Mouse (Mus musculus): ENCODE results near the gene Tmem121. TPM values are rescaled to one million over a fixed set of nuclear protein-coding genes. Genes with fewer than 3 reads are reported as not detected.
A peak's percentile ranks its signal among the peaks of the same experiment; 100 is the strongest.

The Tmem121 gene
- polyA plus RNA-seq, 1 experiment from 2014 or later = 44.9 TPM

DNA sequence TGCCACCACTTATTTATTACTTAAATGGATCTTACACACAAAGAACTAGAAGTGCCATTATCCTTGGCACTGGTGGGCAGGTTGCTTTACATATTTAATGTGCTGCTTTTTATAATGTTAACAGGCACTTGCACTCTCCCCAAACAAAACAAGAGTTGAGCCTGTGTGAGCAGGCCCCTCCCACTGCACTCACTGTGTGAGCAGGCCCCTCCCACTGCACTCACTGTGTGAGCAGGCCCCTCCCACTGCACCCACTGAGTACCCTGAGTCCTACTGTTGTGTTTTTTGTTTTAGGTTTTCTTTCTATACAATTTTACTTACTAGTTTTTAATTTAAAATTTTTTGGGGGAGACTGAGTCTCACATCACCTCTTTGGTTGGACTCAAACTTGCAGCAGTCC lies 16.3 kb downstream of the Tmem121 start:
- H3K9ac ChIP-seq = no peak overlapping the region
- no peaks in the 10 kb centered on the region for H3K9me3 ChIP-seq
- H3K36me3 ChIP-seq (replicated peaks) = no peaks in the 10 kb centered on the region
- H3K4me2 ChIP-seq = no peak overlapping the region
- no peak overlapping the region for H3K4me3 ChIP-seq
- ATAC-seq (replicated peaks) = no peak
- H3K27me3 ChIP-seq (replicated peaks) = no peaks in the 10 kb centered on the region
- H3K27ac ChIP-seq = no peak overlapping the region
- H3K4me1 ChIP-seq = no peaks in the 10 kb centered on the region

- no peak for ATAC-seq (replicated peaks)
- H3K4me3 ChIP-seq = no peak overlapping the region
These were observed 17.8 kb downstream of the Tmem121 start for GRCm38 (mm10) chr12:113203522-113203921.

GRCm38 (mm10) chr12:113205251-113205942 lies 19.7 kb downstream of the Tmem121 start:
- H3K9me3 ChIP-seq = no peaks in the 10 kb centered on the region
- no peak for ATAC-seq (replicated peaks)
- 88% methylated on average over 7 of the region's 7 CpGs for WGBS
- no peak overlapping the region for H3K27ac ChIP-seq
- no peaks in the 10 kb centered on the region for H3K4me1 ChIP-seq
- no peaks in the 10 kb centered on the region for H3K27me3 ChIP-seq (replicated peaks)
- H3K9ac ChIP-seq = no peak overlapping the region
- H3K4me2 ChIP-seq = no peak overlapping the region
- H3K4me3 ChIP-seq = no peak overlapping the region
- H3K36me3 ChIP-seq (replicated peaks) = no peaks in the 10 kb centered on the region

More at GRCm38 (mm10) chr12:113203522-113203921, 17.8 kb downstream of the Tmem121 start:
- H3K4me1 ChIP-seq = no peaks in the 10 kb centered on the region
- H3K9me3 ChIP-seq = no peaks in the 10 kb centered on the region
- H3K27ac ChIP-seq = no peak overlapping the region
- H3K4me2 ChIP-seq = no peak overlapping the region
- 74% methylated on average over 7 of the region's 7 CpGs for WGBS
- H3K9ac ChIP-seq = no peak overlapping the region
- no peaks in the 10 kb centered on the region for H3K36me3 ChIP-seq (replicated peaks)
- H3K27me3 ChIP-seq (replicated peaks) = no peaks in the 10 kb centered on the region

DNA sequence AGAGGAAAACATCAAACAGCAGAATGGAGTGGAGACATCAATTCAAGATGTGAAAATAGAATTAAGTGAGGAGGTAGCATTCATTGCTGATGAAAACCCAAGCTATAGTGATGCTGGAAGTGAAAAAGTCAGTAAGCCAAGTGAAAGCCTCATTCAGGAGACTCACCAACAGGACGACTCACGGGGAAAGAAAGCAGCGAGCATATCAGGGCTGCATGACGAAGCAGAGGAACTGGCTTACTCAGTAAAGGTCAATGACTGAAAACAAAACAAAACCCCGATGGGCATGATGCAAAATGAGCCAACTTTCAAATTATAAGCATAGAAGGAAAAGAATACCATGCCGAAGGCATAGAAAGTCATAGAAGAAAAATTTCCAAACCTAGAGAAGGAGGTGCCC lies 22.0 kb downstream of the Tmem121 start:
- no peak overlapping the region for H3K9ac ChIP-seq
- WGBS = 81% methylated on average over 6 of the region's 6 CpGs
- no peaks in the 10 kb centered on the region for H3K27me3 ChIP-seq (replicated peaks)
- no peaks in the 10 kb centered on the region for H3K9me3 ChIP-seq
- no peak overlapping the region for H3K27ac ChIP-seq
- no peak overlapping the region for H3K4me3 ChIP-seq
- ATAC-seq (replicated peaks) = no peak
- H3K4me2 ChIP-seq = no peak overlapping the region
- H3K36me3 ChIP-seq (replicated peaks) = no peaks in the 10 kb centered on the region
- H3K4me1 ChIP-seq = no peaks in the 10 kb centered on the region

DNA sequence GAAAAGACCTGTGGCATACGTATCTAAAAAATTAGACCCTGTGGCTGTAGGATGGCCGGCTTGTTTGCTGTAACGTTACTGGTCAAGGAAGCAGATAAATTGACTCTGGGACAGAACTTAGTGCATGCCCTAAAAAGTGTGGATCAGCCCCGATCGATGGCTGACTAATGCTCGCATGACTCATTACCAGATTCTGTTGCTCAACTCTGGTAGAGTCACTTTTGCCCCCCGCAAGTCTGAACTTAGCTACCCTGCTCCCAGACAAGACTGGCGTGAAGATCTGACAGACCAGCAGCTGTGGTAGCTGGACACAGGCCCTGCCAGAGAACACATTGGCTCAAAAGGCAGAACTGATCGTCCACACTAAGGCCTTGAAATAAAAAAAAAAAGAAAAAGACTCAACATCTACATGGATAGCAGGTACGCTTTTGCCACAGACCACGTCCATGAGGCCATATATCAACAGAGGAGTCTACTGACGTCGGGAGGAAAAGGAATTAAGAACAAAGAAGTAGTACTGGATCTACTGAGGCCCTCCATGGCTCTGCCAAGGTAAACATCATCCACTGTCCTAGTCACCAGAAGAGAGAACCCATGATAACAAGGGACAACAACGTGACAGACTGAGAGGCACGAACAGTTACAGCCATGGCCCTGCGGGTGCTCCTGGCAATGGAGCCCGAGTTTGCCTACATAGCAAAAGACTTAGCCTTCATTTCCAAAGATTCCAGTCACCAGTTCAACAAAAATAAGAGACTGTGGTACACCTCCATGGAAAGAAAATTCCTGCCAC lies 25.1 kb downstream of the Tmem121 start:
- Histone ChIP-seq H3K36me3 (replicated peaks) (no peaks in the 10 kb centered on the region), H3K9ac (no peak overlapping the region), H3K4me3 (no peak overlapping the region), H3K4me2 (no peak overlapping the region), H3K4me1 (no peaks in the 10 kb centered on the region), H3K27ac (no peak overlapping the region), H3K27me3 (replicated peaks) (no peaks in the 10 kb centered on the region), H3K9me3 (no peaks in the 10 kb centered on the region)
- ATAC-seq (replicated peaks) = no peak
- WGBS = 91% methylated on average over 17 of the region's 17 CpGs

DNA sequence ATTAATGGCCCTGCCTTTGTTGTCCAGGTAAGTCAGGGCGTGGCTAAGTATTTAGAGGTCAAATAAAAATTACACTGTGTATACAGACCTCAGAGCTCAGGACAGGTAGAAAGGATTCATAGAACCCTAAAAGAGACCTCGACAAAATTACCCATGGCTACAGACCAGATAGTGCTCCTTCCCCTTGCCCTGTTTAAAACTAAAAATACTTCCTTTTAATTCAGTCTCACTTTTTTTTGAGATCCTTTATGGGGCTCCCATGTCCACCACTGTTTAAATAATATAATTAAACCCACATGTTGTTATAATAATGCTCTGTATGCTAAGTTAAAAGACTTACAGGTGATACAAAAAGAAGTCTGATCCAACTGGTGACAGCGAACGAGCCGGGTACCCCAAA lies 26.0 kb downstream of the Tmem121 start:
- H3K4me1 ChIP-seq = no peaks in the 10 kb centered on the region
- ATAC-seq (replicated peaks) = no peak
- WGBS = 95% methylated on average over 5 of the region's 5 CpGs
- H3K36me3 ChIP-seq (replicated peaks) = no peaks in the 10 kb centered on the region
- no peaks in the 10 kb centered on the region for H3K27me3 ChIP-seq (replicated peaks)
- H3K9me3 ChIP-seq = no peaks in the 10 kb centered on the region
- no peak overlapping the region for H3K27ac ChIP-seq
- H3K4me2 ChIP-seq = no peak overlapping the region
- H3K9ac ChIP-seq = no peak overlapping the region
- no peak overlapping the region for H3K4me3 ChIP-seq

DNA sequence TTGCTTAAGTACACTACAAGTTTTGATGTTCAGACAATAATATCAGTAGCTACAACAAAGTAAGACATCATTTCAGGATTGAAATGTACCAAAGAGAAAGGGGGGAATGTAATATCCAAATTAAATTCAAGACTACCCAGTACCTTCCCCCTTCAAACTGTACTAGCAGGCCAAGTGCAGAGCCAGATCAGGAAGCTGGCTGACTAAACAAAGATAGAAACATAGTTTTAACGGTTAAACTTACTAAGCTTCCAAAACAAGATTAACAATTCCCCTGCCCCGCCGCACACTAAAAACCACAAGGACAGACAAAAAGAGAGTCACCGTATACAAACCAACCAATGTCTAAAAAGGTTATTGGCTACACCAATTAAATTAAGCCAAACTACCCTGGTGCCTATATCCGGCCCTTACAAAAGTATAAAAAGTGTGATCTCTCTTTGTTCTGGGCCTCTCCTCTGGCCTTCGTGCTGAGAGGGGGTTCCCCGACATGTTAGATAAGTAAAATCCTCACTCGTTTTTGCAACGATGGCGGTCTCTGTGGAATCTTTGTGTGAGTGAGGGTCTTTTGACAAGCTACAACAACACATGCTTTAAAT lies 26.7 kb downstream of the Tmem121 start:
- no peak overlapping the region for H3K4me3 ChIP-seq
- H3K36me3 ChIP-seq (replicated peaks) = no peaks in the 10 kb centered on the region
- ATAC-seq (replicated peaks) = no peak
- H3K9me3 ChIP-seq = no peaks in the 10 kb centered on the region
- no peaks in the 10 kb centered on the region for H3K4me1 ChIP-seq
- 0 out of 2 replicates have a peak, but pooled peaks cover 2% of the 10 kb centered on the region for H3K27me3 ChIP-seq (replicated peaks)
- 90% methylated on average over 10 of the region's 10 CpGs for WGBS
- no peak overlapping the region for H3K9ac ChIP-seq
- H3K27ac ChIP-seq = no peak overlapping the region
- no peak overlapping the region for H3K4me2 ChIP-seq

DNA sequence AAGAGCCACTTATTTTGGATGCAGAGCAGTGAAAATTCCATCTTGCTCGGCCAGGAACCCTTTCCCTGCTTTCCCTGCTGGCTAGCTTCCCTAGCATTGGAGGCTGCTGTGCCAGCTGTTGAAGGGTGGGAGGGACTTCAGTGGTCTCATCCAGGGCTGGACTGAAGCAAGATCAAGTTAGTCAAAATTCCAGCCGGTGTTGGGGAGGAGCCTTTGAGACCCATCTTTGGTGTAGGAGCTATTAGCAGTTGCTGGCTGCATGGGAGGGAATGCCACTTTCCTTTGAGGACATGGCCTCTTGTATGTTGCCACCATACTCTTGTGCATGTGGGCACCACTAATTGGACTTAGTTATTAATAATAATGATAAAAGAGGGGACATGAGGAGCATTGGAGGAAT lies 27.5 kb downstream of the Tmem121 start:
- Histone ChIP-seq H3K9ac (no peak overlapping the region), H3K4me3 (no peak overlapping the region), H3K27me3 (replicated peaks) (0 out of 2 replicates have a peak, but pooled peaks cover 4% of the 10 kb centered on the region), H3K4me1 (no peaks in the 10 kb centered on the region), H3K36me3 (replicated peaks) (no peaks in the 10 kb centered on the region), H3K27ac (no peak overlapping the region), H3K4me2 (no peak overlapping the region), H3K9me3 (no peaks in the 10 kb centered on the region)
- no peak for ATAC-seq (replicated peaks)
- 78% methylated on average over 2 of the region's 2 CpGs for WGBS

- H3K4me2 ChIP-seq = no peak overlapping the region
- 87% methylated on average over 25 of the region's 25 CpGs for WGBS
- H3K9me3 ChIP-seq = no peaks in the 10 kb centered on the region
- H3K4me1 ChIP-seq = no peaks in the 10 kb centered on the region
- H3K4me3 ChIP-seq = no peak overlapping the region
- 0 out of 2 replicates have a peak, but pooled peaks cover 4% of the 10 kb centered on the region for H3K27me3 ChIP-seq (replicated peaks)
- no peaks in the 10 kb centered on the region for H3K36me3 ChIP-seq (replicated peaks)
- H3K27ac ChIP-seq = no peak overlapping the region
- H3K9ac ChIP-seq = no peak overlapping the region
- ATAC-seq (replicated peaks) = no peak
These were observed 28.5 kb downstream of the Tmem121 start for GRCm38 (mm10) chr12:113214072-113214808.

- no peak for ATAC-seq (replicated peaks)
- Histone ChIP-seq H3K9me3 (no peaks in the 10 kb centered on the region), H3K4me1 (no peaks in the 10 kb centered on the region), H3K4me3 (no peak overlapping the region), H3K9ac (no peak overlapping the region), H3K27me3 (replicated peaks) (0 out of 2 replicates have a peak, but pooled peaks cover 4% of the 10 kb centered on the region), H3K36me3 (replicated peaks) (no peaks in the 10 kb centered on the region), H3K27ac (no peak overlapping the region), H3K4me2 (no peak overlapping the region)
- WGBS = 86% methylated on average over 16 of the region's 16 CpGs
These were observed 29.4 kb downstream of the Tmem121 start for GRCm38 (mm10) chr12:113214972-113215666.

DNA sequence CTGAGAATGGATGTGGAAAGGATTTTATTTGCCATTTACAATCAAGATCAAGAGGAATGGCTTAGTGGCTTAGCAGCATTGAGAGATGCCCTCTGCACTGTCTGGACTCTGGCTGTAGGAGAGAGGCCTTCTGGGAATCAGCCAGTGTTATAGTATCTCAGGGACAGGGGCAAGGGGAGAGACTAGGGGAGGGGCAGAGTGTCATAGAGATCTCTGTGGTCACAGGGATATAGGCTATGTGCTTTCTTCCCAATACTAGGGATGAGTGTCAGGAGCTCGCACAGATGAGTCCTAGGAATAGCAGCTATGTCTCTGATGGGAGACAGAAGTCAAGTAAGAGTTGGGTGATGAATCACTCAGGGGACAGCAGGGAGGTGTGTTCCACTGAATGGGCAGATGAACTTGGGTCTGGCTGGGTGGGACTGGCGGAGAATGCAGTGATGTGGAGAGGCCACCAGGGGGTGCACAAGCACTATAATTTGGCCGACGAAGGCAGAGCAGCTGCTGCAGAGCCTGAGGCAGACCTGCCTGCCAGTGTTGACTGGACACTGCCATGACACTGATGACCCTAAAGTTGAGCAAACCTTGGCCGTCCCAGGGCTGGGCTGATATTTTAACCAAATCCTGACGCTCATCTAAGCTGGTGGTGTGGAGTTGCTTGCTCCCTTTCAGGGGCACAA lies 30.1 kb downstream of the Tmem121 start:
- 16% methylated on average over 6 of the region's 6 CpGs for WGBS
- no peaks in the 10 kb centered on the region for H3K9me3 ChIP-seq
- H3K27ac ChIP-seq = no peak overlapping the region
- H3K4me1 ChIP-seq = no peaks in the 10 kb centered on the region
- no peak overlapping the region for H3K9ac ChIP-seq
- H3K4me3 ChIP-seq = no peak overlapping the region
- 0 out of 2 replicates have a peak, but pooled peaks cover 4% of the 10 kb centered on the region for H3K27me3 ChIP-seq (replicated peaks)
- no peak overlapping the region for H3K4me2 ChIP-seq
- ATAC-seq (replicated peaks) = peak; percentile 24; the same call in 1 of the 2 replicates
- no peaks in the 10 kb centered on the region for H3K36me3 ChIP-seq (replicated peaks)
